17 mouse cellular contexts compared by ENCODE assay signal in the genomic region with DNA sequence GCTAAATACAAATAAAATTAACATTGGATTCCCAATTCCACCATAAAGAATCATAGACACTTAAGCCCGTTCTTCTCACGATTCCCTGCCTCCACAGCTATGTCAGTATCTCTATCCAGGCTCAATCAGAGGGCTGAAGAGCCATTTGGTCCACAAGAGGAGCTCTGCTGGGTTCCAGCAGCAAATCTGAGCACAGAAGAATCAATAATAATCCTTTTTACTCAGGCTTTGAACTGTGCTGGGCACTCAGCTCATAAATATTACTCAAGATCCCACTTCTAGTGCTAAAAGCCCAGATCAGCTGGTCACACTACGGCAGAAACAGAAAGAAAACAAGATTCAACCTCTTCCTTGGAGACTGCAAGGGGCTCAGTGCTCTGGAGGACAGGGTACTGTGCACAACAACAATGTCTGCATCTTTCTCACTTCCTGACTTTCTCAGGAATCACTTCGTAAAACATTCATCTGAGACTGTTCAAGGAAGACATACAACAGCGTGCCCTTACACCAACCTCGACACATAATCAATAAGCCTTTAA. TPM values are rescaled to one million over a fixed set of nuclear protein-coding genes. Genes with fewer than 3 reads are reported as not detected.
DNase-seq lines count a peak whose midpoint lies in the region; ATAC-seq and TF ChIP-seq lines count a peak whose summit lies in the region.
"Had no signal": no experiment of that assay in that cellular context is flagged by ENCODE, and none has a peak within 500 bp of the region (broad histone marks: within the 10 kb centered on the region; RNA-seq: fewer than 3 reads in every experiment).

No protein-coding gene starts in this region.

- 0 out of 2 replicates have a peak, but pooled peaks cover 2% of the 10 kb centered on the region for H3K9me3 ChIP-seq in hindbrain, embryonic 14.5 days (ENCODE audit: control insufficient read depth, low read length)
- no peaks in the 10 kb centered on the region for H3K9me3 ChIP-seq in hindbrain, embryonic 11.5 days (ENCODE audit: control insufficient read depth, low read length)
- no peaks in the 10 kb centered on the region for H3K9me3 ChIP-seq in lung, postnatal 0 days (ENCODE audit: low read length)
- no peaks in the 10 kb centered on the region for H3K9me3 ChIP-seq in stomach, embryonic 14.5 days (ENCODE audit: control insufficient read depth, low read depth, low read length)
- no peaks in the 10 kb centered on the region for H3K9me3 ChIP-seq in stomach, postnatal 0 days (ENCODE audit: control insufficient read depth, low read length)
- H3K9me3 ChIP-seq: forebrain, embryonic 15.5 days; heart, embryonic 10.5 days had no signal

- WGBS in hindbrain, embryonic 14.5 days: 72% methylated on average over 6 of the region's 6 CpGs
- WGBS in hindbrain, embryonic 11.5 days: 79% methylated on average over 6 of the region's 6 CpGs
- WGBS in lung, postnatal 0 days: 41% methylated on average over 6 of the region's 6 CpGs
- 49% methylated on average over 6 of the region's 6 CpGs for WGBS in stomach, embryonic 14.5 days
- WGBS in stomach, postnatal 0 days: 42% methylated on average over 6 of the region's 6 CpGs

- no peaks in the 10 kb centered on the region for H3K36me3 ChIP-seq in hindbrain, embryonic 14.5 days (replicated peaks; ENCODE audit: control insufficient read depth, insufficient read depth)
- no peaks in the 10 kb centered on the region for H3K36me3 ChIP-seq in hindbrain, embryonic 11.5 days (ENCODE audit: control insufficient read depth, insufficient read depth, low read length)
- H3K36me3 ChIP-seq in lung, postnatal 0 days (ENCODE audit: insufficient read depth, low read length): no peaks in the 10 kb centered on the region
- H3K36me3 ChIP-seq in stomach, embryonic 14.5 days (ENCODE audit: control insufficient read depth, insufficient read depth, low read length): no peaks in the 10 kb centered on the region
- H3K36me3 ChIP-seq in stomach, postnatal 0 days (ENCODE audit: control insufficient read depth, insufficient read depth, low read length): no peaks in the 10 kb centered on the region
- H3K36me3 ChIP-seq: embryonic facial prominence, embryonic 10.5 days; forebrain, embryonic 15.5 days; heart, embryonic 10.5 days had no signal

- TF ChIP-seq CTCF in lung, postnatal 0 days (IDR thresholded peaks at IDR 0.05): no peak
- no peak for TF ChIP-seq CTCF in stomach, postnatal 0 days (IDR thresholded peaks at IDR 0.05; ENCODE audit: low read depth)

- H3K4me1 ChIP-seq in hindbrain, embryonic 14.5 days (replicated peaks; ENCODE audit: control insufficient read depth, insufficient read depth, low read length): peaks cover 6% of the 10 kb centered on the region; the same call in 1 of the 2 replicates
- H3K4me1 ChIP-seq in hindbrain, embryonic 11.5 days (replicated peaks; ENCODE audit: control insufficient read depth, insufficient read depth, low read length): no peaks in the 10 kb centered on the region
- H3K4me1 ChIP-seq in lung, postnatal 0 days (ENCODE audit: insufficient read depth, low read depth, low read length): peaks cover 4% of the 10 kb centered on the region
- H3K4me1 ChIP-seq in stomach, embryonic 14.5 days (ENCODE audit: control insufficient read depth, insufficient read depth, low read length): 0 out of 2 replicates have a peak, but pooled peaks cover 2% of the 10 kb centered on the region
- H3K4me1 ChIP-seq in stomach, postnatal 0 days (replicated peaks; ENCODE audit: control insufficient read depth, insufficient read depth): no peaks in the 10 kb centered on the region
- H3K4me1 ChIP-seq: embryonic facial prominence, embryonic 10.5 days had no signal

- peak; percentile 7; the same call in 1 of the 2 replicates for ATAC-seq in hindbrain, embryonic 14.5 days (ENCODE audit: low FRiP score)
- no peak for ATAC-seq in hindbrain, embryonic 11.5 days (ENCODE audit: low FRiP score)
- ATAC-seq in lung, postnatal 0 days: peak; percentile 3; the same call in 1 of the 2 replicates
- no peak for ATAC-seq in stomach, embryonic 14.5 days (ENCODE audit: insufficient number of reproducible peaks, insufficient read depth, low FRiP score, low read depth)
- ATAC-seq in stomach, postnatal 0 days (ENCODE audit: low FRiP score, low TSS enrichment): no peak
- ATAC-seq: forebrain, embryonic 15.5 days; liver, postnatal 0 days; Patski had no signal

- no peak for TF ChIP-seq EP300 in lung, postnatal 0 days (IDR thresholded peaks at IDR 0.05)
- TF ChIP-seq EP300 in stomach, postnatal 0 days (optimal IDR thresholded peaks at IDR 0.05): no peak

- H3K4me3 ChIP-seq in hindbrain, embryonic 14.5 days (replicated peaks; ENCODE audit: low read length): no peak overlapping the region
- no peak overlapping the region for H3K4me3 ChIP-seq in hindbrain, embryonic 11.5 days (ENCODE audit: low read depth, low read length)
- no peak overlapping the region for H3K4me3 ChIP-seq in lung, postnatal 0 days (ENCODE audit: low read depth, low read length)
- no peak overlapping the region for H3K4me3 ChIP-seq in stomach, embryonic 14.5 days (ENCODE audit: low read depth, low read length)
- H3K4me3 ChIP-seq in stomach, postnatal 0 days (ENCODE audit: low read depth, low read length): no peak overlapping the region
- H3K4me3 ChIP-seq: embryonic facial prominence, embryonic 10.5 days; forebrain, embryonic 15.5 days; heart, embryonic 10.5 days had no signal

- H3K9ac ChIP-seq in hindbrain, embryonic 14.5 days: no peak overlapping the region
- no peak overlapping the region for H3K9ac ChIP-seq in hindbrain, embryonic 11.5 days (ENCODE audit: low read depth, low read length)
- H3K9ac ChIP-seq in lung, postnatal 0 days (replicated peaks; ENCODE audit: low read depth): no peak overlapping the region
- no peak overlapping the region for H3K9ac ChIP-seq in stomach, embryonic 14.5 days (replicated peaks; ENCODE audit: low read depth, low read length)
- no peak overlapping the region for H3K9ac ChIP-seq in stomach, postnatal 0 days (ENCODE audit: low read length)
- H3K9ac ChIP-seq: forebrain, embryonic 15.5 days; liver, postnatal 0 days had no signal

- DNase-seq in hindbrain, embryonic 14.5 days (ENCODE audit: low spot score): no peak
- no peak for DNase-seq in hindbrain, embryonic 11.5 days (ENCODE audit: low spot score)
- DNase-seq in lung, postnatal 0 days (ENCODE audit: low spot score): peak; percentile 51
- DNase-seq in lung, postnatal 14 days: no peak
- DNase-seq in stomach, postnatal 0 days (ENCODE audit: low spot score): no peak
- no peak for DNase-seq in right cerebral cortex, adult 2 months (ENCODE audit: low spot score in 2 of 2)
- DNase-seq: cerebellum, adult 11-12 months; cerebellum, postnatal 10 days; kidney, adult 2 months; liver, postnatal 0 days had no signal

- no peaks in the 10 kb centered on the region for H3K27me3 ChIP-seq in hindbrain, embryonic 14.5 days (ENCODE audit: control insufficient read depth, insufficient read depth, low read length)
- H3K27me3 ChIP-seq in hindbrain, embryonic 11.5 days (ENCODE audit: control insufficient read depth, insufficient read depth, low read length): no peaks in the 10 kb centered on the region
- H3K27me3 ChIP-seq in lung, postnatal 0 days (replicated peaks; ENCODE audit: insufficient read depth, low read length): no peaks in the 10 kb centered on the region
- no peaks in the 10 kb centered on the region for H3K27me3 ChIP-seq in stomach, embryonic 14.5 days (ENCODE audit: control insufficient read depth, insufficient read depth, low read length)
- H3K27me3 ChIP-seq in stomach, postnatal 0 days (ENCODE audit: control insufficient read depth, insufficient read depth, low read length): no peaks in the 10 kb centered on the region
- H3K27me3 ChIP-seq: forebrain, embryonic 15.5 days; Patski had no signal

- no peak overlapping the region for H3K27ac ChIP-seq in hindbrain, embryonic 14.5 days
- H3K27ac ChIP-seq in hindbrain, embryonic 11.5 days (ENCODE audit: low read depth, low read length): no peak overlapping the region
- H3K27ac ChIP-seq in lung, postnatal 0 days (ENCODE audit: low read length): peak overlapping the region; percentile 4; the same call in 1 of the 2 replicates
- 0 out of 2 replicates have a peak overlapping the region, but pooled peaks have one; percentile 39 for H3K27ac ChIP-seq in stomach, embryonic 14.5 days (ENCODE audit: low read length)
- H3K27ac ChIP-seq in stomach, postnatal 0 days (replicated peaks): no peak overlapping the region
- H3K27ac ChIP-seq: embryonic facial prominence, embryonic 10.5 days; forebrain, embryonic 15.5 days; heart, embryonic 10.5 days; kidney, postnatal 0 days had no signal

- H3K4me2 ChIP-seq in hindbrain, embryonic 14.5 days (replicated peaks): no peak overlapping the region
- no peak overlapping the region for H3K4me2 ChIP-seq in hindbrain, embryonic 11.5 days (replicated peaks; ENCODE audit: low read depth, low read length)
- no peak overlapping the region for H3K4me2 ChIP-seq in lung, postnatal 0 days (replicated peaks; ENCODE audit: low read depth, low read length)
- no peak overlapping the region for H3K4me2 ChIP-seq in stomach, embryonic 14.5 days (replicated peaks; ENCODE audit: low read depth, low read length)
- no peak overlapping the region for H3K4me2 ChIP-seq in stomach, postnatal 0 days (replicated peaks; ENCODE audit: low read depth)
- H3K4me2 ChIP-seq: forebrain, embryonic 15.5 days; liver, embryonic 11.5 days had no signal

RNA-seq across cellular contexts. Expression of gene Nebl, which starts 10.0 kb away (rescaled TPM):
- 11.1 and 12.9 TPM in 2 replicates for polyA plus RNA-seq in hindbrain, embryonic 14.5 days (2014; fragmentation: Nextera tagmentation; extraction: Ambion mirVana)
- 6.9 and 8.6 TPM in 2 replicates for polyA plus RNA-seq in hindbrain, embryonic 11.5 days (2014; fragmentation: Nextera tagmentation; extraction: Ambion mirVana)
- polyA plus RNA-seq in lung, postnatal 0 days (2015; fragmentation: Nextera tagmentation; extraction: Ambion mirVana): 41.0 and 44.6 TPM in 2 replicates
- 3.5 and 3.8 TPM in 2 replicates for polyA plus RNA-seq in stomach, embryonic 14.5 days (2014; fragmentation: Nextera tagmentation; extraction: Ambion mirVana)
- polyA plus RNA-seq in stomach, postnatal 0 days (2015; fragmentation: Nextera tagmentation; extraction: Ambion mirVana): 7.9 and 8.9 TPM in 2 replicates

Comparison
In these comparisons a context has a peak if more than half of its experiments do, and no peak if none do; other contexts are left out.
1. ATAC-seq: peak in hindbrain, embryonic 14.5 days (single experiment) and lung, postnatal 0 days (single experiment); none in hindbrain, embryonic 11.5 days (single experiment), stomach, embryonic 14.5 days (single experiment) and stomach, postnatal 0 days (single experiment).
2. H3K27ac ChIP-seq: peak in lung, postnatal 0 days (single experiment) and stomach, embryonic 14.5 days (single experiment); none in hindbrain, embryonic 14.5 days (single experiment), hindbrain, embryonic 11.5 days (single experiment) and stomach, postnatal 0 days (single experiment).